ENCODE assay signal across 8 mouse cellular contexts in the genomic region with DNA sequence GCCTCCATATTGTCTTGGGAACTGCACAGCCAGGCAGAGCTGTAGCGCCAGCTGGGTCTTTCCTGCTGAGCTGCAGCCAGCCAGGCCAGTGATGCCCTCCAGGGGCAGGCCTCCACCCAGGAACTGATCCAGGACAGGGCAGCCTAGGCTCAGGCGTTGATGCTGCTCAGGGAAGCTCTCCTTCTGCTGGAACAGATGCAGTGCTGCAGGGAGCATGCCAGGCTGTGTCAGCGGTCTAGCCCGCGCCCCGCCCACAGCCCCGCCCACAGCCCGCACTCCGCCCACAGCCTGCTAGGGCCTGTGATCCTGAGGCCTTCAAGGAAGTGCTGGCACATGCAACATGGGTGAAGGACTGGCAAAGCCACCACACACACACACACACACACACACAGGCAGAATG. TPM values are rescaled to one million over a fixed set of nuclear protein-coding genes. Genes with fewer than 3 reads are reported as not detected.
DNase-seq lines count a peak whose midpoint lies in the region; ATAC-seq lines count a peak whose summit lies in the region.

No protein-coding gene starts in this region.

- peak; percentile 21 for ATAC-seq in frontal cortex, adult (ENCODE audit: low TSS enrichment)
- peak; percentile 46 to 57 for ATAC-seq in hematopoietic stem cell, adult 5-6 weeks (replicated peaks in 1 of 2; ENCODE audit: insufficient read depth in 1 of 2, low FRiP score in 2 of 2, low TSS enrichment in 1 of 2, low read depth in 1 of 2, poor library complexity in 2 of 2, severe bottlenecking in 2 of 2)

- DNase-seq in MN1 (ENCODE audit: low spot score): peak; percentile 86
- DNase-seq in cerebellum, adult 9-11 months: peak; percentile 85
- DNase-seq in layer of hippocampus, adult 9-11 months: peak; percentile 86
- peak; percentile 87 for DNase-seq in lung, postnatal 10 days
- DNase-seq in ovary, postnatal 14 days (ENCODE audit: low spot score): peak; percentile 58
- DNase-seq in thymus, postnatal 36 days: peak; percentile 63 to 73

RNA-seq across cellular contexts. Expression of a gene that starts 3.9 kb away (rescaled TPM):
- total RNA-seq in hematopoietic stem cell, adult 5-6 weeks (2017): 9.2 and 9.7 TPM in 2 replicates

RNA-seq across cellular contexts. Expression of a gene that starts 4.2 kb away (rescaled TPM):
- 8.6 and 9.1 TPM in 2 replicates for total RNA-seq in hematopoietic stem cell, adult 5-6 weeks (2017)

RNA-seq across cellular contexts. Expression of a gene that starts 51.1 kb away (rescaled TPM):
- total RNA-seq in hematopoietic stem cell, adult 5-6 weeks (2017): 64.8 and 73.9 TPM in 2 replicates

Comparison
In these comparisons a context has a peak if more than half of its experiments do, and no peak if none do; other contexts are left out.
1. Peak in every context shown above with its lines: DNase-seq and ATAC-seq.